Mouse (Mus musculus) G1E-ER4 (cell line): ENCODE results near the gene Nhlrc4. TPM values are rescaled to one million over a fixed set of nuclear protein-coding genes. Genes with fewer than 3 reads are reported as not detected.

ENCODE experiments used
- GATA1 ChIP-seq: IDR thresholded peaks from one replicate; pipeline ENCODE4 v1.8.0; 2012; ENCODE audit warnings: low read length, inconsistent platforms
- polyA plus RNA-seq: library from polyadenylated mRNA; stranded (reverse); fragments of >175 nt; gene quantifications from 2 replicates; pipeline ENCODE4 v1.2.3, GENCODE M21; 2012

Nhlrc4 gene
- polyA plus RNA-seq, 1 experiment = 0.31 TPM

GRCm38 (mm10) chr17:25962413-25962905 lies 17.7 kb upstream of the Nhlrc4 start:
- TF ChIP-seq GATA1 = no peak

- TF ChIP-seq GATA1 = peak; percentile 76
These were observed 16.8 kb upstream of the Nhlrc4 start for GRCm38 (mm10) chr17:25961566-25961965.

GRCm38 (mm10) chr17:25959630-25960467 lies 15.1 kb upstream of the Nhlrc4 start:
- TF ChIP-seq GATA1 = no peak

- TF ChIP-seq GATA1 = no peak
These were observed 14.2 kb upstream of the Nhlrc4 start for GRCm38 (mm10) chr17:25958771-25959494.

GRCm38 (mm10) chr17:25957586-25958051 lies 12.9 kb upstream of the Nhlrc4 start:
- TF ChIP-seq GATA1 = no peak

GRCm38 (mm10) chr17:25956631-25957030 lies 11.9 kb upstream of the Nhlrc4 start:
- no peak for TF ChIP-seq GATA1

GRCm38 (mm10) chr17:25956201-25956600 lies 11.4 kb upstream of the Nhlrc4 start:
- no peak for TF ChIP-seq GATA1

GRCm38 (mm10) chr17:25955736-25956135 lies 11.0 kb upstream of the Nhlrc4 start:
- no peak for TF ChIP-seq GATA1

- TF ChIP-seq GATA1 = no peak
These were observed 9.9 kb upstream of the Nhlrc4 start for GRCm38 (mm10) chr17:25954671-25955070.

- no peak for TF ChIP-seq GATA1
These were observed 8.4 kb upstream of the Nhlrc4 start for GRCm38 (mm10) chr17:25953161-25953560.

- TF ChIP-seq GATA1 = no peak
These were observed 7.3 kb upstream of the Nhlrc4 start, which contains the start of gene A930017K11Rik for GRCm38 (mm10) chr17:25951803-25952623. A930017K11Rik (minus strand) TSS chr17:25952565.

- no peak for TF ChIP-seq GATA1
These were observed 6.6 kb upstream of the Nhlrc4 start for GRCm38 (mm10) chr17:25951225-25951802.

GRCm38 (mm10) chr17:25950706-25951105 lies 5.9 kb upstream of the Nhlrc4 start:
- no peak for TF ChIP-seq GATA1

- no peak for TF ChIP-seq GATA1
These were observed 5.2 kb upstream of the Nhlrc4 start for GRCm38 (mm10) chr17:25949981-25950380.

- no peak for TF ChIP-seq GATA1
These were observed 3.3 kb upstream of the Nhlrc4 start for GRCm38 (mm10) chr17:25948051-25948450.
